Mouse (Mus musculus) erythroblast, embryonic 14.5 days (primary cell): ENCODE results near the gene Adamts7.

Experiments used
- GATA1 ChIP-seq: IDR thresholded peaks from 2 replicates; pipeline ENCODE4 v1.6.1; 2012; ENCODE audit warnings: low read length, inconsistent platforms, mixed read lengths
- TAL1 ChIP-seq: IDR thresholded peaks from 3 replicates; pipeline ENCODE4 v1.6.1; 2012; ENCODE audit warnings: low read length, inconsistent platforms, mixed read lengths

DNA sequence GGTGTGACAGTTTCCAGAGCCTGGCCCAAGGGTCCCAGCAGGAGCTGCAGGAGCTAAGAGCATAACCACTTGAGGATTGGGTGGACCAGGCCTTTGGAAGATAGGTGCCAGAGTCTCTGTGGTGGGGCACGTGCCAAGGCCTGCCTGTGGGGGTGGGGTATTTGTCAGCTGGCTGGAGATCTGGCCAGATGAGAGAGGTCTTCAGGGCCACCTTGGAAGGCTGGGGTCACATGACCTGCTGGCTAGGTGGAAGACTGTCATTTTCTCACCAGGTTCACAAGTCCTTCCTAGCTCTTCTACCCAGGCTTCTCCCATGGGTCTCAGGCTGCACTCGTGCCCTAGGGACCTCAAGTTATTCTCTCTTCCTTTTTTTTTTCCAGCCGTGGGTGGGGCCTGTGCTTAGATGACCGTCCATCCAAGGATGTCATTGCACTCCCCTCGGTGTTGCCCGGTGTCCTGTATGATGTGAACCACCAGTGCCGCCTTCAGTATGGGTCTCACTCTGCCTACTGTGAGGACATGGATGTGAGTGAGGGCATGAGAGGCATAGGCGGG is 22.6 kb downstream of the Adamts7 start:
- TF ChIP-seq GATA1 (no peak), TAL1 (no peak)
